Mouse (Mus musculus) thymus, postnatal 14 days (tissue): ENCODE results near the gene Mrpl33.

Experiments used
- DNase-seq: peaks from one replicate; pipeline ENCODE4 v3.0.0; 2021

The Mrpl33 gene

GRCm38 (mm10) chr5:31699397-31699796 is 102.7 kb downstream of the Mrpl33 start:
- DNase-seq: no peak

- no peak for DNase-seq
Measured at GRCm38 (mm10) chr5:31704971-31705370, 108.2 kb downstream of the Mrpl33 start.

- no peak for DNase-seq
Measured at GRCm38 (mm10) chr5:31706826-31707225, 110.1 kb downstream of the Mrpl33 start.

GRCm38 (mm10) chr5:31709389-31709788 is 112.7 kb downstream of the Mrpl33 start:
- peak; percentile 25 for DNase-seq

GRCm38 (mm10) chr5:31713280-31713711 is 116.6 kb downstream of the Mrpl33 start:
- no peak for DNase-seq

- no peak for DNase-seq
Measured at GRCm38 (mm10) chr5:31713841-31714264, 117.1 kb downstream of the Mrpl33 start.
